In the genomic region with DNA sequence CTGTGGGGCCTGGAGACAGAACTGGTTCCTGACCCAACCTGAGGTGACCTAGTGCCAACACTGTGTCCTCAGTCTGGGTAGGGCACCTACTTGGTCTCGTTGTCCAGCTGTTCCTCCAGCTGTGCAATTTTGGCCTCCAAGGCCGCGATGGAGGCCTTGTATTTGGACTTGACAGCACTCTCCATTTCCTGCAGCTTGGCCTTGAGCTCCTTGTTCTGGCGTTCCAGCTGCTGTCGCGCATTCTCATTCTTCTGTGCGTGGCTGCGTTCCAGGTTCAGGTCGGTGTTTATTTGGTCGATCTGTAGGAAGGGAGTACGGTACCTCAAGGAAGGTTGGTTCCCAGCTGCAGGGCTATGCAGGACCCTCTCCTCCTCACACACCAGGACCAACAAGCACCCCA, we compare ENCODE assay signal across 18 mouse cellular contexts. TPM values are rescaled to one million over a fixed set of nuclear protein-coding genes. Genes with fewer than 3 reads are reported as not detected.
DNase-seq lines count a peak whose midpoint lies in the region; TF ChIP-seq lines count a peak whose summit lies in the region.
"Had no signal": no experiment of that assay in that cellular context is flagged by ENCODE, and none has a peak within 500 bp of the region (broad histone marks: within the 10 kb centered on the region; RNA-seq: fewer than 3 reads in every experiment).

No protein-coding gene starts in this region.

- H3K27ac ChIP-seq in heart, embryonic 10.5 days = no peak overlapping the region
- peak overlapping the region; percentile 66 for H3K27ac ChIP-seq in macrophage
- H3K27ac ChIP-seq: embryonic facial prominence, embryonic 13.5 days; forebrain, embryonic 12.5 days; heart, embryonic 13.5 days; hindbrain, postnatal 0 days; neural tube, embryonic 15.5 days had no signal

- WGBS in heart, embryonic 10.5 days = 95% methylated on average over 11 of the region's 11 CpGs
- WGBS in macrophage (ENCODE audit: missing documents) = 93% methylated on average over 6 of the region's 11 CpGs

- no peak for TF ChIP-seq CTCF in C2C12 (IDR thresholded peaks at IDR 0.05; ENCODE audit: control insufficient read depth, insufficient read depth, insufficient read length)

- peak; percentile 42 to 45 for DNase-seq in heart, postnatal 10 days
- DNase-seq in heart, embryonic 10.5 days (ENCODE audit: low spot score) = no peak
- DNase-seq in adrenal gland, adult 2 months = peak; percentile 74
- no peak for DNase-seq in retina, embryonic 14.5 days (ENCODE audit: low spot score)
- no peak for DNase-seq in spleen, adult 12 weeks (ENCODE audit: low spot score)
- DNase-seq: right cerebral cortex, adult 18-20 months; thymus, postnatal 36 days had no signal

- H3K27me3 ChIP-seq in heart, embryonic 10.5 days (ENCODE audit: insufficient read depth, poor library complexity, severe bottlenecking) = no peaks in the 10 kb centered on the region
- no peaks in the 10 kb centered on the region for H3K27me3 ChIP-seq in C2C12 (ENCODE audit: control insufficient read depth, insufficient read depth, insufficient read length)
- H3K27me3 ChIP-seq: CH12.LX; embryonic facial prominence, embryonic 13.5 days; forebrain, embryonic 12.5 days; heart, embryonic 13.5 days; neural tube, embryonic 15.5 days had no signal

- intact Hi-C loops in heart, postnatal 10 days (cut with DNase I) = loop anchor here (5.0 kb wide), 1 partner anchor 154 kb away; no protein-coding TSS in a partner anchor

- H3K36me3 ChIP-seq in heart, embryonic 10.5 days = peaks cover 96% of the 10 kb centered on the region
- peaks cover 97% of the 10 kb centered on the region for H3K36me3 ChIP-seq in C2C12 (ENCODE audit: control insufficient read depth, insufficient read depth)
- H3K36me3 ChIP-seq in macrophage (ENCODE audit: inconsistent target) = peaks cover 81% of the 10 kb centered on the region

- H3K79me3 ChIP-seq in C2C12 (ENCODE audit: low read depth) = peaks cover 2% of the 10 kb centered on the region

- no peaks in the 10 kb centered on the region for H3K4me1 ChIP-seq in heart, embryonic 10.5 days
- H3K4me1 ChIP-seq: embryonic facial prominence, embryonic 13.5 days; forebrain, embryonic 12.5 days; heart, embryonic 13.5 days; neural tube, embryonic 15.5 days had no signal

- peaks cover 31% of the 10 kb centered on the region for H3K79me2 ChIP-seq in C2C12 (ENCODE audit: control insufficient read depth, insufficient read depth)
- no peaks in the 10 kb centered on the region for H3K79me2 ChIP-seq in macrophage (ENCODE audit: inconsistent target)

- no peak overlapping the region for H3K4me3 ChIP-seq in heart, embryonic 10.5 days
- H3K4me3 ChIP-seq in C2C12 (ENCODE audit: insufficient read depth, poor library complexity, severe bottlenecking) = no peak overlapping the region
- H3K4me3 ChIP-seq in macrophage (ENCODE audit: inconsistent target) = no peak overlapping the region
- H3K4me3 ChIP-seq: embryonic facial prominence, embryonic 13.5 days; forebrain, embryonic 12.5 days; heart, embryonic 13.5 days; neural tube, embryonic 15.5 days had no signal

- H3ac ChIP-seq in C2C12 (ENCODE audit: control insufficient read depth, insufficient read length, low read depth) = no peak overlapping the region

- no peaks in the 10 kb centered on the region for H3K9me3 ChIP-seq in heart, embryonic 10.5 days
- H3K9me3 ChIP-seq: embryonic facial prominence, embryonic 13.5 days; forebrain, embryonic 12.5 days; heart, embryonic 13.5 days; neural tube, embryonic 15.5 days had no signal

TF ChIP-seq in C2C12, 6 proteins besides CTCF, POLR2A, EP300 and RAD21:
- TF ChIP-seq MAX (IDR thresholded peaks at IDR 0.05) = no peak
- peak; percentile 2 for TF ChIP-seq MYOD1 (IDR thresholded peaks at IDR 0.05; ENCODE audit: control insufficient read depth, insufficient read length, low read depth)
- TF ChIP-seq USF1 (IDR thresholded peaks at IDR 0.05; ENCODE audit: low read depth) = no peak
- TF ChIP-seq CEBPB (IDR thresholded peaks at IDR 0.05; ENCODE audit: low read depth) = no peak

RNA-seq across cellular contexts. Expression of a gene that starts 6.9 kb away (rescaled TPM):
- total RNA-seq in heart, postnatal 10 days (2021) = not detected
- 0.16 and 0.52 TPM in 2 replicates for polyA plus RNA-seq in heart, embryonic 10.5 days (2016; fragmentation: Nextera tagmentation; extraction: Ambion mirVana)
- polyA plus RNA-seq in C2C12 (2012; fragmentation: generic; extraction: Trizol) = 0.46 TPM
- not detected for total RNA-seq in adrenal gland, adult 2 months (2021)
- not detected in 2 replicates for polyA plus RNA-seq in adrenal gland, adult 2 months (2012; rRNA removed)
- total RNA-seq in macrophage (2018; cell fraction: chromatin; rRNA removed) = 1 to 10 TPM in 2 of 26 experiments, under 1 TPM in 5, not detected in 19; 0.25 to 2.2 (median 0.40) TPM
- total RNA-seq in macrophage (2018; cell fraction: cytosol; rRNA removed) = under 1 TPM in 3 of 26 experiments, not detected in 23; 0.06 to 0.22 (median 0.09) TPM
- total RNA-seq in macrophage (2018; cell fraction: nucleus; rRNA removed) = 1 to 10 TPM in 2 of 26 experiments, under 1 TPM in 6, not detected in 18; 0.18 to 7.8 (median 0.48) TPM
- polyA plus RNA-seq in macrophage (2018) = not detected in 3 replicates

RNA-seq across cellular contexts. Expression of a gene that starts 34.9 kb away (rescaled TPM):
- not detected for total RNA-seq in heart, postnatal 10 days (2021)
- not detected in 2 replicates for polyA plus RNA-seq in heart, embryonic 10.5 days (2016; fragmentation: Nextera tagmentation; extraction: Ambion mirVana)
- polyA plus RNA-seq in C2C12 (2012; fragmentation: generic; extraction: Trizol) (49.1 TPM), macrophage (2018) (0.42 to 2.2 TPM (median 1.1 TPM) in 3 replicates)
- 1 to 10 TPM in 1 of 2 experiments, under 1 TPM in 1; 0.58 to 1.5 TPM for total RNA-seq in adrenal gland, adult 2 months (2021)
- 1.5 and 3.2 TPM in 2 replicates for polyA plus RNA-seq in adrenal gland, adult 2 months (2012; rRNA removed)
- 10 to 100 TPM in 10 of 26 experiments, 1 to 10 TPM in 5, under 1 TPM in 1, not detected in 10; 0.41 to 30.9 (median 12.2) TPM for total RNA-seq in macrophage (2018; cell fraction: chromatin; rRNA removed)
- 10 to 100 TPM in 13 of 26 experiments, 1 to 10 TPM in 2, under 1 TPM in 11; 0.28 to 48.5 (median 9.0) TPM for total RNA-seq in macrophage (2018; cell fraction: cytosol; rRNA removed)
- total RNA-seq in macrophage (2018; cell fraction: nucleus; rRNA removed) = 10 to 100 TPM in 13 of 26 experiments, 1 to 10 TPM in 6, under 1 TPM in 5, not detected in 2; 0.42 to 62.4 (median 17.8) TPM
- total RNA-seq: CH12.LX; layer of hippocampus, adult 8-10 months; monocyte, adult 5-6 weeks had no signal
- polyA plus RNA-seq: embryonic facial prominence, embryonic 13.5 days; forebrain, embryonic 12.5 days; liver, embryonic 16.5 days had no signal

Comparison
In these comparisons a context has a peak if more than half of its experiments do, and no peak if none do; other contexts are left out.
1. DNase-seq: peak in heart, postnatal 10 days (2 of 2) and adrenal gland, adult 2 months (single experiment); none in heart, embryonic 10.5 days (single experiment), retina, embryonic 14.5 days (single experiment) and spleen, adult 12 weeks (single experiment).
2. RNA of a gene that starts 34.9 kb away (polyA plus RNA-seq): 49.1 TPM in C2C12 (single experiment); 1.5 to 3.2 TPM in adrenal gland, adult 2 months, 0.42 to 2.2 TPM in macrophage and not detected in heart, embryonic 10.5 days; every median in the first group is over 10 times any median in the second.